Mouse (Mus musculus) lung, adult 2 months (tissue): ENCODE measurements at regions not wholly inside any gene's neighbourhood (a gene's known extent, or its start where the extent isn't known, plus 50 kb on each side); places are given as distances from the start of the nearest gene placed in this dataset.

ENCODE experiments used
- CTCF ChIP-seq: fragments of 200-500 bp; IDR thresholded peaks from 2 replicates; pipeline ENCODE4 v1.5.1; 2011; ENCODE audit warnings: mild to moderate bottlenecking, low read length, control low read depth; ENCODE audit not compliant: insufficient read depth
- POLR2A ChIP-seq: fragments of 200-500 bp; IDR thresholded peaks from 2 replicates; pipeline ENCODE4 v1.6.1; 2011; ENCODE audit warnings: low read depth, mild to moderate bottlenecking, control low read depth, low read length, borderline replicate concordance; ENCODE audit errors: extremely low read depth

DNA sequence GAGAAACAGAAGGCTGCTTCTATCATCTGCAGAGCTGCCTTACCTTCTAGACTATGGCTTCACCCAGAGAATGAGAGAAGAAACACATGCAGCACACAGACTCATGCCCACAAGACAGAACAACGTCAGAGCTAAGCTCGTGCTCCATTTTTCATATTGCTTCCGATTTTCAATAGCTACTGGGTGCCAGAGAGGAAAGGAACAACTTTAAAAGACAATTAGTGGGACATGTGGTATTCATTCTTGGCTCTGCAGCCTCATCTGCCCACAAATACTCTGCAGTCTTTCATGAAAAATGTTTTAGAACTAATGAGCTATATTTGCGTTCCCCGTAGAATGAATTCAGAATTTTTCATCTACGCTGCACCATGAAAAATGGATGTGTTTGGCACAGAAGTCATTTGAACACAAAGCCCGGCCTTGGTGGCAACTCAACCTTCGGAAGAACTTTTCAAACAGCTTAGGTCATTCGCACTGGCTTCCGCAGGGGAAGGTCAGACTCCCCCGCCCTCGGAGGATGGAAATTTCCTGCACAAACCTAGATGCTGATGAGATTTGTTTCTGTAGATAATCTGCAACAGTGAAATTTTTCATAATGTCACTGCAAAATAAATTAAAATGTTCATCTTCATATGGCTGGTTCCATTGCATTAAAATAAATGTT, 213.6 kb downstream of the Skap2 start:
- TF ChIP-seq CTCF (no peak), POLR2A (no peak)
